Mouse (Mus musculus) kidney, adult 2 months (tissue): ENCODE measurements at regions not wholly inside any gene's neighbourhood (a gene's known extent, or its start where the extent isn't known, plus 50 kb on each side); places are given as distances from the start of the nearest gene placed in this dataset.
A peak's percentile ranks its signal among the peaks of the same experiment; 100 is the strongest.

Experiments used
- DNase-seq: peaks from one replicate; pipeline ENCODE4 v3.0.0; 2021
- H3K27ac ChIP-seq: fragments of 200-500 bp; 2 replicates; pipeline ENCODE4 v1.5.1; 2012; ENCODE audit warnings: low read depth, low read length, control low read depth, inconsistent platforms; ENCODE audit not compliant: insufficient read depth
- H3K27me3 ChIP-seq: fragments of 200-500 bp; replicated peaks from 2 replicates; pipeline ENCODE4 v1.6.1; 2012; ENCODE audit warnings: mild to moderate bottlenecking, moderate library complexity, low read length, inconsistent platforms; ENCODE audit not compliant: control insufficient read depth, insufficient read depth
- H3K36me3 ChIP-seq: fragments of 200-500 bp; 2 replicates; pipeline ENCODE4 v1.6.1; 2012; ENCODE audit warnings: mild to moderate bottlenecking, moderate library complexity, low read length, inconsistent platforms; ENCODE audit not compliant: control insufficient read depth, insufficient read depth
- H3K4me1 ChIP-seq: fragments of 200-500 bp; 2 replicates; pipeline ENCODE4 v1.6.1; 2011; ENCODE audit warnings: low read length; ENCODE audit not compliant: control insufficient read depth, insufficient read depth
- H3K4me3 ChIP-seq: fragments of 200-500 bp; 2 replicates; pipeline ENCODE4 v1.5.1; 2011; ENCODE audit warnings: mild to moderate bottlenecking, low read depth, low read length, control low read depth; ENCODE audit not compliant: insufficient read depth
- CTCF ChIP-seq: fragments of 200-500 bp; conservative IDR thresholded peaks from 2 replicates; pipeline ENCODE4 v1.5.1; 2011; ENCODE audit warnings: low read depth, mild to moderate bottlenecking, control low read depth, low read length, moderate library complexity, mixed read lengths; ENCODE audit not compliant: insufficient read depth, insufficient read length
- POLR2A ChIP-seq: fragments of 200-500 bp; IDR thresholded peaks from one replicate; pipeline ENCODE4 v1.6.1; 2011; ENCODE audit warnings: low read depth, low read length, control low read depth
- WGBS: fragments of 180-500 bp; shearing (Covaris S2); methylation state at CpG from one replicate; pipeline ENCODE4 v1.1.7; 2018; 5-methylcytosine and 5-hydroxymethylcytosine counted together

GRCm38 (mm10) chr1:76050264-76050663, 504.2 kb downstream of the Slc4a3 start:
- Histone ChIP-seq H3K27me3 (no peaks in the 10 kb centered on the region), H3K4me1 (no peaks in the 10 kb centered on the region), H3K36me3 (no peaks in the 10 kb centered on the region), H3K4me3 (no peak overlapping the region), H3K27ac (no peak overlapping the region)
- 88% methylated on average over 1 of the region's 1 CpGs for WGBS
- TF ChIP-seq CTCF (no peak), POLR2A (no peak)
- no peak for DNase-seq

DNA sequence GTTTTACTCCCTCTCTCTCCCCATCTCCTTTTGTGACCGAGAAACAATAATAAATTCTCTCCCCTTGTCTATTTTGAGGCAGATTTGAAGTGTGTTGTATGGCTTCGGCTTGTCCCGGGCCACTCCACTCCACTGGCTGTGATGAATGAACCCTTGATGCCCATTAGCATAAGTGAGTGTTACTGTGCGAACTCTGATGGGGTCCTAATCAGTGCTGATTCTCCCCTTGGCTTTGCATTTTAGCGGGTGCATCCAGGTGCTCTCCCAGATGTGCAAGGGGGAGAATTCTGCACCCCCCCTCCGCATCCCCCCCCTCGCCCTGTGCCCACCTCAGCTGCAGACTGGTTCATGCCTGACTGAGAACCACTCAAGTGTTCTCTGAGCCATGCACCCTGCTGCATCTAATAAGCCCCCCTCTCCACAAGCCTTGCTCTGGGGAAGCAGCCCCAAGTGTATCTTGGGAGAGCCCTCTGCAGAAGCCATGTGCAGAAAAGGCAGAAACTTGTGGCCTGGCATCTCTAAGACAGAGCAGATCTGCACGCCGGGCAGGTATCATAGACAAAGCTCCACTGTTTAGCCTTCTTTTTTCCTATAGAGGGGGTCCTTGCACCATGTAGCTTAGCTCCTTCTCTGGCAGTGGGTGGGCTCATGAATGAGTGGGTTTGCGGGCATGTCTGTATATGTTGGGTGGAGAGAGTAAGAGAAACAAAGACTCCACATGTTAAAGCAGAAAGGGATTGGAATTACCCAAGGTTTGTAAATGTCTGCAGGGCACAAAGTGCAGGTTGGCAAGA, 507.5 kb downstream of the Slc4a3 start:
- TF ChIP-seq CTCF = no peak
- Histone ChIP-seq H3K27me3 (no peaks in the 10 kb centered on the region), H3K36me3 (no peaks in the 10 kb centered on the region), H3K4me3 (no peak overlapping the region), H3K27ac (no peak overlapping the region), H3K4me1 (no peaks in the 10 kb centered on the region)
- 56% methylated on average over 10 of the region's 10 CpGs for WGBS
- no peak for DNase-seq

- H3K4me1 ChIP-seq = no peaks in the 10 kb centered on the region
- H3K36me3 ChIP-seq = no peaks in the 10 kb centered on the region
- no peak for DNase-seq
- TF ChIP-seq CTCF (no peak), POLR2A (no peak)
- H3K4me3 ChIP-seq = no peak overlapping the region
- no peaks in the 10 kb centered on the region for H3K27me3 ChIP-seq
- H3K27ac ChIP-seq = no peak overlapping the region
- 41% methylated on average over 6 of the region's 6 CpGs for WGBS
Observed at GRCm38 (mm10) chr1:76065783-76066182, 519.7 kb downstream of the Slc4a3 start.

DNA sequence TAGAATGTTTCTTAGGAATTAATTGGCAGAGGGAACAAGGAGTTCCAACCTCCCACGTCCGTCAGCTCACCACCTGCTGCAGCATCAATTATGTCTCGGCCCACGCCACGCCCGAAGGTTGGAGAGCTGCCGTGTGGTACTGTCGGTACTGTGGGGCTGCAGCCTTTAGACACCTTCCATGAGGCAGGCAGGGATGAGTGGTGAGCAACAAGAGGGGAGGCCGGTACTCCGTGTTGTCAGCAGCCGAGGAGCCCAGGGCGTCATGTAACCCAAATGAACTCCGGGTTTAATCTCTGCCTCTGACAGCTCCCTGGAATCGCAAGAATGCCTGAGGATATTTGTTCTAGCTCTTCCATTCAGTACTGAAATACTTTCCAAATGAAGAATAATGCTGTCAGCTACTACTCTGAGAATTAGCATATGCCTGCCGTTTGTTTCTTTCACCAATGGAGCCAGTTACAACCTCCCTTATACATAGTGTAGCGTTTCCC, 524.8 kb downstream of the Slc4a3 start:
- no peak for TF ChIP-seq CTCF
- TF ChIP-seq POLR2A = no peak
- H3K4me1 ChIP-seq = no peaks in the 10 kb centered on the region
- 70% methylated on average over 16 of the region's 16 CpGs for WGBS
- H3K4me3 ChIP-seq = no peak overlapping the region
- DNase-seq = peak; percentile 5
- no peaks in the 10 kb centered on the region for H3K36me3 ChIP-seq
- no peak overlapping the region for H3K27ac ChIP-seq
- H3K27me3 ChIP-seq = no peaks in the 10 kb centered on the region

DNA sequence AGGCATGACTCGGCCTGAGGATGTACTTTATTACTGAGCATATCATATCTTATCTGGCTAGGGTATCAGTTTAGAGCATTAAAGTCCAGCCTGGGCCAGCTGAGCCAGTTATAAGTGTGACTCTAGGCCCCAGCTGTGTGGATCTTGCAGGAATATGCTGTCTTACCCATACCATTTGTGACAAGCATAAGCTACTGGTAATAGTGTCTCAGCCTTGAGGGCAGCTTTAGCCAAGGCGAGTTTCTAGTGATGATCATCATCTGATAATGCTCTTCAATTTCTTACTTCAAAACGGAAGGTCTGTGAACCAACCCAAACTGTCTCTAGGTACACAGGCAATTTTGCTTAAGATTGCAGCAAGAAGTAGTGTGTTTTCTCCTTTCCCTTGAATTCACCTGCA, 529.1 kb downstream of the Slc4a3 start:
- Histone ChIP-seq H3K27me3 (no peaks in the 10 kb centered on the region), H3K36me3 (no peaks in the 10 kb centered on the region), H3K27ac (no peak overlapping the region), H3K4me3 (no peak overlapping the region), H3K4me1 (no peaks in the 10 kb centered on the region)
- no peak for DNase-seq
- no peak for TF ChIP-seq POLR2A
- TF ChIP-seq CTCF = no peak
- WGBS = 70% methylated on average over 3 of the region's 3 CpGs

DNA sequence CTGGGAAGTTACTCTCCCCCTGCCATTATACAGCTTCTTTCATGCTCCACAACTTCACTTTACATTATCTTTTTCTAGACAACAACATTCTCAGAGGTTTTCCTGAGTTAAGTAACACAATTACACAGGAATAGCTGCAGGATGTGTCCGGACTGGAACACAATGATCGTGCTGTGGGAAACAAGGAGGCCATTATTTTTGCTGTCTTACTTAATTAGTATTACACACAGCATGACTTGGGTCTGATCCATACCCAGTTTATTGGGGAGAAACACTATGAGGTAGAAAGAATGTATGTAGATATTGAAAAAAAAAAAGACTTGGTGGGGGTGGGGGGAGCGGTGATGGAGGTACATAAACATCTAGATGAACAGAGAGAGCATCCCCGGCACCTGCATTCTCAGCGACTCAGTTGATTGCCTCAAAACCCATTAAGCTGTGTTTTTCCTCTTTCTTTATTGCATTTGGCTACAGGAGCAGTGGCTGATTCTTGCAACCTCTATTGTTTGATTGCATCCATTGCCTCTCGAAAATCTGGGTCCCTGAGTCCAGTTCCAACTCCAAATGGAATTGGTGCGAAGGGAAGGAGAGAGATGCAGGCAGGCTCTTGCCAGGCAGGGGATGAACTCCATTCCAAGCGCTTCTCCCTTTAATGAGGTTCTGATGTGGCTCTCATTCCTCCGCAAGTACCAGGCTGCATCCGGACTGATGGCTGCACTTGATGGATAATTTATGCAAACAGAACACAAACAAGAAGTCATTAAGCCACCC, 529.8 kb downstream of the Slc4a3 start:
- H3K4me1 ChIP-seq = no peaks in the 10 kb centered on the region
- 66% methylated on average over 10 of the region's 10 CpGs for WGBS
- DNase-seq = no peak
- H3K27ac ChIP-seq = no peak overlapping the region
- H3K27me3 ChIP-seq = no peaks in the 10 kb centered on the region
- no peak overlapping the region for H3K4me3 ChIP-seq
- TF ChIP-seq CTCF (no peak), POLR2A (no peak)
- no peaks in the 10 kb centered on the region for H3K36me3 ChIP-seq

DNA sequence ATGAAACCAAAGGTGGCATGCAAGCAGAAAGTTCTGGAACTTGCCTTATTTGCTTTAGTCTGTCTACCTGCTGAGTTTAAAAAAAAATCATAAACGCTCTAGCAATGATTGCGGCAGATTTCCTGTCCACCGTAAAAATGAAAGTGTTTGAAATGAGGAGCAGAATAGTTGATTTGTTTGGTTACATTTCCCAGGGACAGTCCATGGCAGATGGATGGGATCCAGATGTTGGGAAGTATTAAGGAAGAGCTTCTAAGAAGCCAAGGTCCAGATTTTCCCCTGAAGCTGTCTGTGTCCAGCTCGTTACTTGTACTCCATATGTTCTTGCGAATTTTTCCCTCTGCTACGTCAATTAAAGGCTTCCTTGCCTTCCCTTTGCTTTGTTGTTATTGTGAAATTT, 534.2 kb downstream of the Slc4a3 start:
- Histone ChIP-seq H3K36me3 (no peaks in the 10 kb centered on the region), H3K27me3 (no peaks in the 10 kb centered on the region), H3K4me1 (no peaks in the 10 kb centered on the region; the same call in 1 of the 2 replicates), H3K4me3 (no peak overlapping the region), H3K27ac (no peak overlapping the region)
- 73% methylated on average over 6 of the region's 6 CpGs for WGBS
- no peak for DNase-seq
- TF ChIP-seq POLR2A (no peak), CTCF (no peak)
